Mouse (Mus musculus): Measurements from ENCODE around the gene Lhcgr. TPM values are rescaled to one million over a fixed set of nuclear protein-coding genes. Genes with fewer than 3 reads are reported as not detected.

The Lhcgr gene
- polyA plus RNA-seq, 1 experiment from 2014 or later: not detected

GRCm38 (mm10) chr17:88755776-88756175 lies 36.0 kb downstream of the Lhcgr start:
- Histone ChIP-seq H3K9ac (ENCODE audit: low read depth, low read length) (no peak overlapping the region), H3K4me3 (ENCODE audit: low read depth, low read length) (no peak overlapping the region), H3K9me3 (replicated peaks; ENCODE audit: control insufficient read depth, low read length) (no peaks in the 10 kb centered on the region), H3K4me1 (ENCODE audit: control insufficient read depth, low read depth, low read length) (no peaks in the 10 kb centered on the region), H3K36me3 (ENCODE audit: control insufficient read depth, insufficient read depth) (no peaks in the 10 kb centered on the region), H3K4me2 (ENCODE audit: low read depth, low read length) (no peak overlapping the region), H3K27me3 (ENCODE audit: control insufficient read depth, insufficient read depth, low read depth, low read length) (no peaks in the 10 kb centered on the region), H3K27ac (ENCODE audit: low read length) (no peak overlapping the region)
- 37% methylated on average over 6 of the region's 6 CpGs for whole genome bisulfite sequencing (ENCODE audit: insufficient replicate concordance)
- no peak for ATAC-seq (ENCODE audit: low read depth)

- Histone ChIP-seq H3K27me3 (ENCODE audit: control insufficient read depth, insufficient read depth, low read depth, low read length) (no peaks in the 10 kb centered on the region), H3K9me3 (replicated peaks; ENCODE audit: control insufficient read depth, low read length) (no peaks in the 10 kb centered on the region), H3K4me3 (ENCODE audit: low read depth, low read length) (no peak overlapping the region), H3K36me3 (ENCODE audit: control insufficient read depth, insufficient read depth) (no peaks in the 10 kb centered on the region), H3K4me1 (ENCODE audit: control insufficient read depth, low read depth, low read length) (no peaks in the 10 kb centered on the region), H3K9ac (ENCODE audit: low read depth, low read length) (no peak overlapping the region), H3K27ac (ENCODE audit: low read length) (no peak overlapping the region), H3K4me2 (ENCODE audit: low read depth, low read length) (no peak overlapping the region)
- no peak for ATAC-seq (ENCODE audit: low read depth)
- 37% methylated on average over 12 of the region's 12 CpGs for WGBS (ENCODE audit: insufficient replicate concordance)
These were observed 38.3 kb downstream of the Lhcgr start for GRCm38 (mm10) chr17:88753472-88753857.

- H3K4me3 ChIP-seq (ENCODE audit: low read depth, low read length): no peak overlapping the region
- no peak overlapping the region for H3K4me2 ChIP-seq (ENCODE audit: low read depth, low read length)
- H3K4me1 ChIP-seq (ENCODE audit: control insufficient read depth, low read depth, low read length): no peaks in the 10 kb centered on the region
- WGBS (ENCODE audit: insufficient replicate concordance): 5% methylated on average over 17 of the region's 17 CpGs
- no peak overlapping the region for H3K9ac ChIP-seq (ENCODE audit: low read depth, low read length)
- H3K9me3 ChIP-seq (replicated peaks; ENCODE audit: control insufficient read depth, low read length): no peaks in the 10 kb centered on the region
- ATAC-seq (ENCODE audit: low read depth): no peak
- H3K27me3 ChIP-seq (ENCODE audit: control insufficient read depth, insufficient read depth, low read depth, low read length): no peaks in the 10 kb centered on the region
- no peaks in the 10 kb centered on the region for H3K36me3 ChIP-seq (ENCODE audit: control insufficient read depth, insufficient read depth)
- H3K27ac ChIP-seq (ENCODE audit: low read length): no peak overlapping the region
These were observed 38.8 kb downstream of the Lhcgr start for GRCm38 (mm10) chr17:88752827-88753471.

DNA sequence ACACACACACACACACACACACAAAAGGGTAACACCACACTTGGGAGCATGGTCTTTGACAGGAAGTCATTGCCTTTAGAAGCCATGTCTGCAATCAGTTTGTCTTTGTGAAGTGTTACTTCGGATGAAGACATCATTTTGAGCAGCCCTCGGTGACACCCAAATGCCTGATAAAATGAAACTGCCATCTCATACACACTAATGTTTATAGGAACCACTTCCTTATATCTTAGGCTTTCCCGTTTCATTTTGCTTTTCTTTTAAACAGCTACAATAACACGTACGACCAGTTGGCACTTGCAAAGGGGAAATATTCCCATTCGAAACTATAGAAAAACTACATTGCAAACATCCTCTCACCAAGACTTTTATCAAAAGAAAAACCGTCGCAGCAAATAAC lies 42.1 kb downstream of the Lhcgr start:
- Histone ChIP-seq H3K4me2 (ENCODE audit: low read depth, low read length) (no peak overlapping the region), H3K36me3 (ENCODE audit: control insufficient read depth, insufficient read depth) (no peaks in the 10 kb centered on the region), H3K4me3 (ENCODE audit: low read depth, low read length) (no peak overlapping the region), H3K9me3 (replicated peaks; ENCODE audit: control insufficient read depth, low read length) (no peaks in the 10 kb centered on the region), H3K4me1 (ENCODE audit: control insufficient read depth, low read depth, low read length) (no peaks in the 10 kb centered on the region), H3K27me3 (ENCODE audit: control insufficient read depth, insufficient read depth, low read depth, low read length) (no peaks in the 10 kb centered on the region), H3K9ac (ENCODE audit: low read depth, low read length) (no peak overlapping the region), H3K27ac (ENCODE audit: low read length) (no peak overlapping the region)
- ATAC-seq (ENCODE audit: low read depth): no peak
- WGBS (ENCODE audit: insufficient replicate concordance): 54% methylated on average over 8 of the region's 8 CpGs

- H3K4me2 ChIP-seq (ENCODE audit: low read depth, low read length): no peak overlapping the region
- 51% methylated on average over 8 of the region's 8 CpGs for WGBS (ENCODE audit: insufficient replicate concordance)
- no peaks in the 10 kb centered on the region for H3K36me3 ChIP-seq (ENCODE audit: control insufficient read depth, insufficient read depth)
- no peak overlapping the region for H3K27ac ChIP-seq (ENCODE audit: low read length)
- H3K9ac ChIP-seq (ENCODE audit: low read depth, low read length): no peak overlapping the region
- H3K4me3 ChIP-seq (ENCODE audit: low read depth, low read length): no peak overlapping the region
- H3K9me3 ChIP-seq (replicated peaks; ENCODE audit: control insufficient read depth, low read length): no peaks in the 10 kb centered on the region
- no peaks in the 10 kb centered on the region for H3K27me3 ChIP-seq (ENCODE audit: control insufficient read depth, insufficient read depth, low read depth, low read length)
- no peaks in the 10 kb centered on the region for H3K4me1 ChIP-seq (ENCODE audit: control insufficient read depth, low read depth, low read length)
- no peak for ATAC-seq (ENCODE audit: low read depth)
These were observed 85.5 kb downstream of the Lhcgr start for GRCm38 (mm10) chr17:88706231-88706649.

DNA sequence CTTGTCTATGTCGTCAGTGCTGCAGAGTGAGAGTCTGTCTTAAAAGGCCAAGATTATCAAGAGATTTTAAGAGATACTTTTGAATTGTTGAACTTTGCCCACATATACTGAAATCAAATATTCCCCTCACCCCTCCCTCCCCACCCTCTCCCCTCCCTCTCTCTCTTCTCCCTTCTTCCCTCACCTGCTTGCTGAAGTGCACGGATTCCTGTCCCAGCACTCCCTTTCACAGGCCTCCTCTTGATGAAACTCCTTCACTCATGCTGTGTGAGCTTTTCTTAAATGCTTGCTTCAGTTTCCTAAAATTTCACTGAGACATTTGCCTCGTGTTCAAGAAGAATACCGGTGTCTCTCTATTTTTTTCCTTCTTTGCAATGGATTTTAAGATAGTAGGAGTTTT lies 88.7 kb downstream of the Lhcgr start:
- Histone ChIP-seq H3K4me3 (ENCODE audit: low read depth, low read length) (no peak overlapping the region), H3K27me3 (ENCODE audit: control insufficient read depth, insufficient read depth, low read depth, low read length) (no peaks in the 10 kb centered on the region), H3K9ac (ENCODE audit: low read depth, low read length) (no peak overlapping the region), H3K4me1 (ENCODE audit: control insufficient read depth, low read depth, low read length) (no peaks in the 10 kb centered on the region), H3K9me3 (replicated peaks; ENCODE audit: control insufficient read depth, low read length) (no peaks in the 10 kb centered on the region), H3K36me3 (ENCODE audit: control insufficient read depth, insufficient read depth) (no peaks in the 10 kb centered on the region), H3K27ac (ENCODE audit: low read length) (no peak overlapping the region), H3K4me2 (ENCODE audit: low read depth, low read length) (no peak overlapping the region)
- ATAC-seq (ENCODE audit: low read depth): no peak
- 42% methylated on average over 4 of the region's 4 CpGs for WGBS (ENCODE audit: insufficient replicate concordance)

- no peak overlapping the region for H3K4me2 ChIP-seq (ENCODE audit: low read depth, low read length)
- no peak overlapping the region for H3K27ac ChIP-seq (ENCODE audit: low read length)
- H3K9me3 ChIP-seq (replicated peaks; ENCODE audit: control insufficient read depth, low read length): no peaks in the 10 kb centered on the region
- no peaks in the 10 kb centered on the region for H3K4me1 ChIP-seq (ENCODE audit: control insufficient read depth, low read depth, low read length)
- H3K9ac ChIP-seq (ENCODE audit: low read depth, low read length): no peak overlapping the region
- no peak overlapping the region for H3K4me3 ChIP-seq (ENCODE audit: low read depth, low read length)
- WGBS (ENCODE audit: insufficient replicate concordance): 35% methylated on average over 6 of the region's 6 CpGs
- no peak for ATAC-seq (ENCODE audit: low read depth)
- H3K36me3 ChIP-seq (ENCODE audit: control insufficient read depth, insufficient read depth): no peaks in the 10 kb centered on the region
- H3K27me3 ChIP-seq (ENCODE audit: control insufficient read depth, insufficient read depth, low read depth, low read length): no peaks in the 10 kb centered on the region
These were observed 89.4 kb downstream of the Lhcgr start for GRCm38 (mm10) chr17:88702345-88702744.

- H3K9me3 ChIP-seq (replicated peaks; ENCODE audit: control insufficient read depth, low read length): no peaks in the 10 kb centered on the region
- H3K4me2 ChIP-seq (ENCODE audit: low read depth, low read length): no peak overlapping the region
- H3K4me3 ChIP-seq (ENCODE audit: low read depth, low read length): no peak overlapping the region
- H3K27ac ChIP-seq (ENCODE audit: low read length): no peak overlapping the region
- no peak overlapping the region for H3K9ac ChIP-seq (ENCODE audit: low read depth, low read length)
- no peaks in the 10 kb centered on the region for H3K36me3 ChIP-seq (ENCODE audit: control insufficient read depth, insufficient read depth)
- no peaks in the 10 kb centered on the region for H3K4me1 ChIP-seq (ENCODE audit: control insufficient read depth, low read depth, low read length)
- ATAC-seq (ENCODE audit: low read depth): no peak
- H3K27me3 ChIP-seq (ENCODE audit: control insufficient read depth, insufficient read depth, low read depth, low read length): no peaks in the 10 kb centered on the region
These were observed 90.9 kb downstream of the Lhcgr start for GRCm38 (mm10) chr17:88700901-88701300.

DNA sequence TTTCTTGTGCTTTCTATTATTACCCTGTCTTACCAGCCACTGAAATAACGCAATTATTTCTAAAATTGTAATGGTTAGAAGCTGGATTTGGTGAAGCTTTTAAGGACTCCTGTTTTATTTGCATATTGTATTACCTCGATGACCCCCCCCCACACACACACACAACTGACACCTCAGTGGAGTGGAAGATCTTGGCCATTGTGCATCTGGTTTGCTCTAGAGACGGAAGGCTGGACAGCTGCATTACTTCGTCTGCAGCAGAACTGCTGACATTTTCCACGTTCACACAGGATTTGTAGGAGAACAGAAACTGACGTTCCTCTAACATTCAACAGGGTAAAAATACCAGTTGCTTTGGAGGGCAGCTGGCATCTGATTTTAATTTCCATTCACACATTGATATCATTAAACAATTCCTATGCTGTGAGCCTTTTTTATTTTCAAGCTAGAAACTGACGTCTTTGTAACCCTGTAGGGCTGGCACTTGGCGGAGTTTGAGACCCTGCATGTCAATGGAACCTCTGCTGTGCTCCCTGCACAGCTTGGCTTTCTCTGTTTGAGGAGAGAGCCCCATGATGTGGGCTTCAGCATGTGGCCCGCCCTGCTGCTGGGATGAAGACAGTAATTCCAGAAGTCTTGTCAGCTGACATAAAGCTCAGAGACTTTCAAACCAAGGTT lies 95.0 kb downstream of the Lhcgr start:
- no peak overlapping the region for H3K4me3 ChIP-seq (ENCODE audit: low read depth, low read length)
- WGBS (ENCODE audit: insufficient replicate concordance): 60% methylated on average over 9 of the region's 9 CpGs
- no peak overlapping the region for H3K4me2 ChIP-seq (ENCODE audit: low read depth, low read length)
- H3K4me1 ChIP-seq (ENCODE audit: control insufficient read depth, low read depth, low read length): no peaks in the 10 kb centered on the region
- no peak overlapping the region for H3K27ac ChIP-seq (ENCODE audit: low read length)
- H3K9me3 ChIP-seq (replicated peaks; ENCODE audit: control insufficient read depth, low read length): no peaks in the 10 kb centered on the region
- H3K36me3 ChIP-seq (ENCODE audit: control insufficient read depth, insufficient read depth): no peaks in the 10 kb centered on the region
- ATAC-seq (ENCODE audit: low read depth): no peak
- no peak overlapping the region for H3K9ac ChIP-seq (ENCODE audit: low read depth, low read length)
- H3K27me3 ChIP-seq (ENCODE audit: control insufficient read depth, insufficient read depth, low read depth, low read length): no peaks in the 10 kb centered on the region

All from liver, embryonic 16.5 days (tissue).